Mouse (Mus musculus): ENCODE data around the gene Snrpb2.

- no peak for TF ChIP-seq CTCF (IDR thresholded peaks at IDR 0.05; ENCODE audit: insufficient read depth, low read length)
- no peak for TF ChIP-seq POLR2A (IDR thresholded peaks at IDR 0.05; ENCODE audit: borderline replicate concordance, extremely low read depth, low read depth, low read length)
Observed at GRCm38 (mm10) chr2:143084852-143085397, 22.1 kb downstream of the Snrpb2 start.

All from lung, adult 2 months (tissue).